Mouse (Mus musculus): ENCODE results near the gene Ucma. TPM values are rescaled to one million over a fixed set of nuclear protein-coding genes. Genes with fewer than 3 reads are reported as not detected.

The Ucma gene
- not detected for total RNA-seq (2023)

GRCm38 (mm10) chr2:4975807-4976206 is at the start of gene Ucma:
Gene Ucma (plus strand): TSS chr2:4976122.

GRCm38 (mm10) chr2:5012491-5013324 is 36.8 kb downstream of the Ucma start, which contains the start of gene Mcm10:
Gene Mcm10 (minus strand): TSS chr2:5012791.

Other genes starting within 250 kb of the Ucma start
- gene Sephs1, start 94.6 kb upstream of the Ucma start, total RNA-seq (2023), result 22.6 TPM
- gene Phyh, start 57.1 kb upstream of the Ucma start, total RNA-seq (2023), result 26.4 TPM
- gene Mcm10, start 36.7 kb downstream of the Ucma start, total RNA-seq (2023), result 1.9 TPM
- gene Optn, start 87.9 kb downstream of the Ucma start, total RNA-seq (2023), result 1.3 TPM
- not detected for gene Ccdc3, start 161.7 kb downstream of the Ucma start, total RNA-seq (2023)

Measured in CD8-positive naive resting alpha-beta T cell, adult 57 days (primary cell).